Mouse (Mus musculus) lung, postnatal 0 days (tissue): ENCODE measurements around the gene Tmprss13.

Experiments used
- CTCF ChIP-seq: IDR thresholded peaks from 2 replicates; pipeline ENCODE4 v1.5.1; 2016; ENCODE audit warnings: antibody characterized with exemption, mild to moderate bottlenecking
- EP300 ChIP-seq: IDR thresholded peaks from 2 replicates; pipeline ENCODE4 v1.6.1; 2016; ENCODE audit warnings: antibody characterized with exemption, mild to moderate bottlenecking, control low read depth

- TF ChIP-seq CTCF (no peak), EP300 (no peak)
These were observed 24.5 kb upstream of the Tmprss13 start for GRCm38 (mm10) chr9:45294210-45295011.
